Mouse (Mus musculus) splenic B cell, adult 2 months (primary cell): ENCODE results near the gene Itih3.

Experiments used
- DNase-seq: peaks from one replicate; pipeline ENCODE4 v3.0.0-alpha.2; 2011; ENCODE audit warnings: low read depth, low spot score
- H3K27me3 ChIP-seq: 2 replicates; pipeline ENCODE4 v1.6.1; 2012; ENCODE audit warnings: mild to moderate bottlenecking, low read length, moderate library complexity, mixed read lengths; ENCODE audit not compliant: control insufficient read depth, poor library complexity, insufficient read depth, severe bottlenecking
- H3K36me3 ChIP-seq: 2 replicates; pipeline ENCODE4 v1.6.1; 2012; ENCODE audit warnings: mild to moderate bottlenecking, low read length, moderate library complexity, mixed read lengths; ENCODE audit not compliant: control insufficient read depth, poor library complexity, insufficient read depth, severe bottlenecking

The Itih3 gene

GRCm38 (mm10) chr14:30880251-30880650 lies 43.3 kb downstream of the Itih3 start:
- Histone ChIP-seq H3K36me3 (no peaks in the 10 kb centered on the region), H3K27me3 (no peaks in the 10 kb centered on the region)
- DNase-seq = no peak

GRCm38 (mm10) chr14:30879794-30880193 lies 43.8 kb downstream of the Itih3 start:
- Histone ChIP-seq H3K36me3 (no peaks in the 10 kb centered on the region), H3K27me3 (no peaks in the 10 kb centered on the region)
- DNase-seq = no peak

- DNase-seq = no peak
- 0 out of 2 replicates have a peak, but pooled peaks cover 1% of the 10 kb centered on the region for H3K36me3 ChIP-seq
- H3K27me3 ChIP-seq = no peaks in the 10 kb centered on the region
These were observed 44.5 kb downstream of the Itih3 start, which contains the start of gene Mustn1 for GRCm38 (mm10) chr14:30878958-30879571. TSS of gene Mustn1 (plus strand) at chr14:30879200.

- Histone ChIP-seq H3K27me3 (no peaks in the 10 kb centered on the region), H3K36me3 (0 out of 2 replicates have a peak, but pooled peaks cover 3% of the 10 kb centered on the region)
- no peak for DNase-seq
These were observed 45.7 kb downstream of the Itih3 start for GRCm38 (mm10) chr14:30877827-30878226.

GRCm38 (mm10) chr14:30876451-30876850 lies 47.1 kb downstream of the Itih3 start:
- Histone ChIP-seq H3K27me3 (no peaks in the 10 kb centered on the region), H3K36me3 (0 out of 2 replicates have a peak, but pooled peaks cover 3% of the 10 kb centered on the region)
- DNase-seq = no peak

- DNase-seq = no peak
- peaks cover 3% of the 10 kb centered on the region; the same call in 1 of the 2 replicates for H3K36me3 ChIP-seq
- H3K27me3 ChIP-seq = no peaks in the 10 kb centered on the region
These were observed 47.6 kb downstream of the Itih3 start for GRCm38 (mm10) chr14:30875955-30876354.

GRCm38 (mm10) chr14:30875130-30875865 lies 48.3 kb downstream of the Itih3 start:
- no peak for DNase-seq
- Histone ChIP-seq H3K27me3 (no peaks in the 10 kb centered on the region), H3K36me3 (peaks cover 3% of the 10 kb centered on the region; the same call in 1 of the 2 replicates)

GRCm38 (mm10) chr14:30874095-30874700 lies 49.4 kb downstream of the Itih3 start:
- Histone ChIP-seq H3K27me3 (no peaks in the 10 kb centered on the region), H3K36me3 (peaks cover 3% of the 10 kb centered on the region; the same call in 1 of the 2 replicates)
- no peak for DNase-seq

GRCm38 (mm10) chr14:30870206-30871147 lies 53.1 kb downstream of the Itih3 start:
- no peaks in the 10 kb centered on the region for H3K27me3 ChIP-seq
- no peak for DNase-seq
- H3K36me3 ChIP-seq = peaks cover 3% of the 10 kb centered on the region; the same call in 1 of the 2 replicates

- H3K36me3 ChIP-seq = peaks cover 3% of the 10 kb centered on the region; the same call in 1 of the 2 replicates
- H3K27me3 ChIP-seq = no peaks in the 10 kb centered on the region
- no peak for DNase-seq
These were observed 54.2 kb downstream of the Itih3 start for GRCm38 (mm10) chr14:30869391-30869801.

GRCm38 (mm10) chr14:30868826-30869225 lies 54.7 kb downstream of the Itih3 start:
- no peaks in the 10 kb centered on the region for H3K27me3 ChIP-seq
- H3K36me3 ChIP-seq = no peaks in the 10 kb centered on the region; the same call in 1 of the 2 replicates
- no peak for DNase-seq

- peak; percentile 72 for DNase-seq
- Histone ChIP-seq H3K36me3 (no peaks in the 10 kb centered on the region; the same call in 1 of the 2 replicates), H3K27me3 (no peaks in the 10 kb centered on the region)
These were observed 56.5 kb downstream of the Itih3 start for GRCm38 (mm10) chr14:30867042-30867441.

- no peaks in the 10 kb centered on the region for H3K36me3 ChIP-seq
- H3K27me3 ChIP-seq = no peaks in the 10 kb centered on the region
- peak; percentile 22 for DNase-seq
These were observed 58.2 kb downstream of the Itih3 start for GRCm38 (mm10) chr14:30865311-30865710.

GRCm38 (mm10) chr14:30862368-30862767 lies 61.2 kb downstream of the Itih3 start:
- Histone ChIP-seq H3K27me3 (no peaks in the 10 kb centered on the region), H3K36me3 (no peaks in the 10 kb centered on the region)
- DNase-seq = no peak
